Mouse (Mus musculus) spleen, adult 2 months (tissue): ENCODE data around the gene Mlip.

Experiments used
- CTCF ChIP-seq: fragments of 200-500 bp; IDR thresholded peaks from 2 replicates; pipeline ENCODE4 v1.5.1; 2011; ENCODE audit warnings: mild to moderate bottlenecking, inconsistent platforms; ENCODE audit not compliant: insufficient read depth, insufficient read length, insufficient replicate concordance; ENCODE audit errors: extremely low read depth
- POLR2A ChIP-seq: fragments of 200-500 bp; IDR thresholded peaks from 2 replicates; pipeline ENCODE4 v1.6.1; 2011; ENCODE audit warnings: low read depth, low read length, inconsistent platforms

GRCm38 (mm10) chr9:77198250-77198649 lies 154.5 kb downstream of the Mlip start:
- TF ChIP-seq CTCF = no peak
- no peak for TF ChIP-seq POLR2A
